ENCODE assay signal across 8 mouse cellular contexts in the genomic region with DNA sequence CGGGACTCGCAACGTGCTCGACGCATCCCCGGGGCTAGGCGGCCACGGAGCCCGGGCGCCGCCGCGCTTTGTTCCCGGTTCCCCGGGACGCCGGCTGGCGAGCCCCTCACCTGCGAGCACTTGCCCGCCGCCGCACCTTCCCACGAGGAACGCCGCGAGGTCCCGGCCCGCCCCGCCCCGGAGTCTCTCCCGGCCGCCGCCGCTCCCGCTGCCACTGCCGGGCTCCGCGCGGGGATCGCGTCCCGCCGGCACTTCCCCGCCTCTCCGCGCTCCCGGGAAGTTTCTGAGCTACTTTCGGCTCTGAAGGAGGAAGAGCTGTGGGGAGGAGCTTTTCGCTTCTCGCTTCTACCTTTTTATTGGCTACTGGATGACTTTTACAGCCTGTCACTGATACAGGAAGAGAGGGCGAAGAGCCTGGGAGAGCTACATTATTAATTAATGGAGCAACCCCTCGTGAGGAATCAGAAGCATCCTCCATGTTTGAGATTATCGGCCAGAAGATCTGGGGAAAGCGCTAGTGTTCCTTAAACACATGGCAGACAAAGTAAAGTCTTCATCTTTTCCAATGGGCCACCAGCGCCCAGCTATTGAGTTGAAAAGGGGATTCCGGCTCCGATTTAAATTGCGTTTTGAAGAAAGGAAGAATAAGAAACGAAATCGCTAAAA. TPM values are rescaled to one million over a fixed set of nuclear protein-coding genes. Genes with fewer than 3 reads are reported as not detected.
DNase-seq lines count a peak whose midpoint lies in the region; ATAC-seq lines count a peak whose summit lies in the region.

Gene Gm20403 (minus strand): TSS at position 478 of the 666 bp plus-strand sequence.

- H3K4me1 ChIP-seq in embryonic facial prominence, embryonic 10.5 days: peaks cover 28% of the 10 kb centered on the region
- peaks cover 4% of the 10 kb centered on the region for H3K4me1 ChIP-seq in intestine, embryonic 16.5 days (ENCODE audit: control insufficient read depth, insufficient read depth, low read length)
- peaks cover 7% of the 10 kb centered on the region for H3K4me1 ChIP-seq in midbrain, embryonic 16.5 days (ENCODE audit: control insufficient read depth, insufficient read depth, low read length)

- ATAC-seq in intestine, embryonic 16.5 days: peak; percentile 90
- ATAC-seq in midbrain, embryonic 16.5 days: peak; percentile 74

- DNase-seq in A20 (ENCODE audit: low read depth, low spot score) (peak; percentile 89), liver (peak; percentile 84)
- peak; percentile 70 for DNase-seq in adrenal gland, adult 8-10 months
- peak; percentile 79 for DNase-seq in embryonic facial prominence, embryonic 10.5 days (ENCODE audit: low spot score)
- peak; percentile 99 for DNase-seq in heart, adult 11 months
- DNase-seq in spleen, postnatal 14 days (ENCODE audit: low spot score in 2 of 2): peak; percentile 43 to 49

- peaks cover 18% of the 10 kb centered on the region for H3K36me3 ChIP-seq in embryonic facial prominence, embryonic 10.5 days (replicated peaks)
- no peaks in the 10 kb centered on the region for H3K36me3 ChIP-seq in intestine, embryonic 16.5 days (ENCODE audit: control insufficient read depth, insufficient read depth, low read length)
- no peaks in the 10 kb centered on the region for H3K36me3 ChIP-seq in midbrain, embryonic 16.5 days (ENCODE audit: control insufficient read depth, insufficient read depth, low read length)

- H3K9me3 ChIP-seq in embryonic facial prominence, embryonic 10.5 days: no peaks in the 10 kb centered on the region
- H3K9me3 ChIP-seq in intestine, embryonic 16.5 days (ENCODE audit: control insufficient read depth, low read length): no peaks in the 10 kb centered on the region
- H3K9me3 ChIP-seq in midbrain, embryonic 16.5 days (replicated peaks; ENCODE audit: control insufficient read depth, low read length, poor library complexity, severe bottlenecking): no peaks in the 10 kb centered on the region

- H3K27me3 ChIP-seq in embryonic facial prominence, embryonic 10.5 days (replicated peaks; ENCODE audit: low read depth, poor library complexity, severe bottlenecking): no peaks in the 10 kb centered on the region
- H3K27me3 ChIP-seq in intestine, embryonic 16.5 days (replicated peaks; ENCODE audit: control insufficient read depth, insufficient read depth, low read length): no peaks in the 10 kb centered on the region
- H3K27me3 ChIP-seq in midbrain, embryonic 16.5 days (ENCODE audit: control insufficient read depth, insufficient read depth, low read depth, low read length): no peaks in the 10 kb centered on the region

- peak within 1 kb of the TSS; percentile 87 for H3K9ac ChIP-seq in intestine, embryonic 16.5 days (ENCODE audit: low read depth, low read length)
- peak within 1 kb of the TSS; percentile 78 for H3K9ac ChIP-seq in midbrain, embryonic 16.5 days (ENCODE audit: low read depth, low read length)

- peak within 1 kb of the TSS; percentile 97 for H3K4me3 ChIP-seq in embryonic facial prominence, embryonic 10.5 days
- peak within 1 kb of the TSS; percentile 78 for H3K4me3 ChIP-seq in intestine, embryonic 16.5 days (ENCODE audit: low read length)
- H3K4me3 ChIP-seq in midbrain, embryonic 16.5 days (ENCODE audit: low read depth, low read length): peak within 1 kb of the TSS; percentile 91

- under 1% methylated on average over 60 of the region's 60 CpGs for WGBS in embryonic facial prominence, embryonic 10.5 days
- WGBS in intestine, embryonic 16.5 days: under 1% methylated on average over 44 of the region's 60 CpGs
- WGBS in midbrain, embryonic 16.5 days: under 1% methylated on average over 50 of the region's 60 CpGs

- H3K4me2 ChIP-seq in intestine, embryonic 16.5 days (ENCODE audit: low read depth, low read length): peak within 1 kb of the TSS; percentile 81
- H3K4me2 ChIP-seq in midbrain, embryonic 16.5 days (ENCODE audit: low read length): peak within 1 kb of the TSS; percentile 99

- H3K27ac ChIP-seq in embryonic facial prominence, embryonic 10.5 days (replicated peaks): peak within 1 kb of the TSS; percentile 95
- H3K27ac ChIP-seq in intestine, embryonic 16.5 days (ENCODE audit: low read length): peak within 1 kb of the TSS; percentile 94
- H3K27ac ChIP-seq in midbrain, embryonic 16.5 days (ENCODE audit: low read length): peak within 1 kb of the TSS; percentile 74

RNA-seq across cellular contexts. Expression of gene Gm20403, which starts in this region (rescaled TPM):
- not detected for total RNA-seq in adrenal gland, adult 8-10 months (2022)
- not detected in 2 replicates for polyA plus RNA-seq in embryonic facial prominence, embryonic 10.5 days (2016; fragmentation: Nextera tagmentation; extraction: Ambion mirVana)
- not detected in 2 replicates for polyA plus RNA-seq in intestine, embryonic 16.5 days (2015; fragmentation: Nextera tagmentation; extraction: Ambion mirVana)
- not detected in 2 replicates for polyA plus RNA-seq in midbrain, embryonic 16.5 days (2015; fragmentation: Nextera tagmentation; extraction: Ambion mirVana)

Comparison
In these comparisons a context has a peak if more than half of its experiments do, and no peak if none do; other contexts are left out.
1. Peak in every context shown above with its lines: DNase-seq, ATAC-seq, H3K4me3 ChIP-seq and H3K27ac ChIP-seq.
2. Peak in DNase-seq in adrenal gland, adult 8-10 months; RNA of the gene not detected or under 1 TPM.
3. Peak in DNase-seq, H3K4me3 ChIP-seq and H3K27ac ChIP-seq in embryonic facial prominence, embryonic 10.5 days; RNA of the gene not detected or under 1 TPM.
4. Peak in ATAC-seq, H3K4me3 ChIP-seq, H3K27ac ChIP-seq, H3K9ac ChIP-seq and H3K4me2 ChIP-seq in intestine, embryonic 16.5 days; RNA of the gene not detected or under 1 TPM.
5. Peak in ATAC-seq, H3K4me3 ChIP-seq, H3K27ac ChIP-seq, H3K9ac ChIP-seq and H3K4me2 ChIP-seq in midbrain, embryonic 16.5 days; RNA of the gene not detected or under 1 TPM.
6. DNase-seq: peak in every context shown above with its lines; median percentile 99 in heart, adult 11 months; 89 in A20; 84 in liver; 79 in embryonic facial prominence, embryonic 10.5 days; 70 in adrenal gland, adult 8-10 months; 46 in spleen, postnatal 14 days.